Mouse (Mus musculus) midbrain, embryonic 13.5 days (tissue): ENCODE measurements around the gene P3h1. TPM values are rescaled to one million over a fixed set of nuclear protein-coding genes. Genes with fewer than 3 reads are reported as not detected.

Experiments used
- ATAC-seq: fragments of 200-750 bp; cut with Nextera tagmentation; 2 replicates; pipeline ENCODE4 v1.8.0; 2017; ENCODE audit warnings: mild to moderate bottlenecking, moderate TSS enrichment, moderate library complexity
- H3K27ac ChIP-seq: fragments of 300-500 bp; sonication (generic); 2 replicates; pipeline ENCODE4 v1.5.1; 2015; ENCODE audit warnings: inconsistent platforms, mild to moderate bottlenecking, moderate library complexity
- H3K27me3 ChIP-seq: fragments of 300-500 bp; sonication (generic); 2 replicates; pipeline ENCODE4 v1.6.1; 2015; ENCODE audit warnings: mild to moderate bottlenecking, inconsistent platforms
- H3K36me3 ChIP-seq: fragments of 300-500 bp; sonication (generic); 2 replicates; pipeline ENCODE4 v1.6.1; 2015; ENCODE audit warnings: mild to moderate bottlenecking, inconsistent platforms
- H3K4me1 ChIP-seq: fragments of 300-500 bp; sonication (generic); replicated peaks from 2 replicates; pipeline ENCODE4 v1.6.1; 2015; ENCODE audit warnings: inconsistent platforms
- H3K4me2 ChIP-seq: fragments of 300-500 bp; sonication (generic); replicated peaks from 2 replicates; pipeline ENCODE4 v1.6.1; 2015; ENCODE audit warnings: moderate library complexity, mild to moderate bottlenecking, inconsistent platforms
- H3K4me3 ChIP-seq: fragments of 300-500 bp; sonication (generic); replicated peaks from 2 replicates; pipeline ENCODE4 v1.5.1; 2015; ENCODE audit warnings: mild to moderate bottlenecking, inconsistent platforms
- H3K9ac ChIP-seq: fragments of 300-500 bp; sonication (generic); replicated peaks from 2 replicates; pipeline ENCODE4 v1.6.1; 2015; ENCODE audit warnings: mild to moderate bottlenecking, inconsistent platforms
- H3K9me3 ChIP-seq: fragments of 300-500 bp; sonication (generic); 2 replicates; pipeline ENCODE4 v1.6.1; 2016; ENCODE audit warnings: mild to moderate bottlenecking, inconsistent platforms
- WGBS: fragments of 180-500 bp; shearing (Covaris S2); methylation state at CpG from one replicate; pipeline ENCODE4 v1.1.7; 2015; 5-methylcytosine and 5-hydroxymethylcytosine counted together
- polyA plus RNA-seq: library from polyadenylated mRNA; unstranded; fragments of >200 nt; fragmentation: Nextera tagmentation; extraction: Ambion mirVana; gene quantifications from 2 replicates; pipeline ENCODE4 v1.2.1, GENCODE M21; 2015

The P3h1 gene
- polyA plus RNA-seq: 8.1 and 9.9 TPM in 2 replicates

DNA sequence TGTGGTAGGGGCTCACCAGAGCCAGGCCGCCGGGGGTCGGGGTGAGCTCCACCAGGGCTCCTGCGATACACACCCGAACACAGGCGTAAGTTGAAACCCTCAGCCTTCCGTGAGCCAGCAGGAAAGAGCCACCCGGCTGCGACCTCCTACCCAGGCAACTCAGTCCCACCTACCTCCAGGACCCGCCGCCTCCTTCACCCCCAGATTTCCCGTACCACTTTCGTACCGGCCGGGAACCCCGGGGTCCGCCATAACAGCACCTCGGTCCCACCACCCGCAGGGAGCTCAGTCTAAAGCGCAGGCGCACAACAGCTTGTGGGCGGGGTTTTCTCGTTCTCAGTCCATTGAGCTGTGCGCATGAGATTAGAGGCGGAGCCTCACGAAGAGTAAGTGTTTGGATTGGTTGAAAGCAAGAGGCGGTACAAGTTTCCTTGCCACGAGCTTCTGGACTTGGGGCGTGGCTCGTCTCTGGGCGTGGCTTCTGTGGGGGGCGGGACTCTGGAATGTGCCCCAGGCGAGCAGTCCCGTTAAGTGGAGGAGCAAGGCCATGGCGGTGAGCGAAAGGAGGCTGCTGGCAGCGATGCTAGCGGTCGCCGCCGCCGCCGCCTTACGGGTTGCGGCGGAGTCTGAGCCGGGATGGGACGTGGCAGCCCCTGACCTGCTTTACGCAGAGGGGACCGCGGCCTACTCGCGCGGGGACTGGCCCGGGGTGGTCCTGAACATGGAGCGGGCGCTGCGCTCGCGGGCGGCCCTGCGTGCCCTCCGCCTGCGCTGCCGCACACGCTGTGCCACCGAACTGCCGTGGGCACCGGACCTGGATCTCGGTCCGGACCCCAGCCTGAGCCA lies at the start of gene P3h1, which contains the start of gene AU022252:
TSS of gene P3h1 (plus strand) at position 506 of the 846 bp plus-strand sequence.
TSS of gene AU022252 (minus strand) at position 303 of the 846 bp plus-strand sequence.
- H3K9ac ChIP-seq: peak within 1 kb of the TSS; percentile 85
- peak within 1 kb of the TSS; percentile 81 for H3K4me3 ChIP-seq
- peak within 1 kb of the TSS; percentile 65 for H3K27ac ChIP-seq
- H3K4me2 ChIP-seq: peak within 1 kb of the TSS; percentile 92
- no peaks in the 10 kb centered on the region for H3K27me3 ChIP-seq
- peaks cover 24% of the 10 kb centered on the region for H3K36me3 ChIP-seq
- peak; percentile 93 for ATAC-seq
- peaks cover 19% of the 10 kb centered on the region for H3K4me1 ChIP-seq
- under 1% methylated on average over 71 of the region's 71 CpGs for WGBS
- no peaks in the 10 kb centered on the region for H3K9me3 ChIP-seq

DNA sequence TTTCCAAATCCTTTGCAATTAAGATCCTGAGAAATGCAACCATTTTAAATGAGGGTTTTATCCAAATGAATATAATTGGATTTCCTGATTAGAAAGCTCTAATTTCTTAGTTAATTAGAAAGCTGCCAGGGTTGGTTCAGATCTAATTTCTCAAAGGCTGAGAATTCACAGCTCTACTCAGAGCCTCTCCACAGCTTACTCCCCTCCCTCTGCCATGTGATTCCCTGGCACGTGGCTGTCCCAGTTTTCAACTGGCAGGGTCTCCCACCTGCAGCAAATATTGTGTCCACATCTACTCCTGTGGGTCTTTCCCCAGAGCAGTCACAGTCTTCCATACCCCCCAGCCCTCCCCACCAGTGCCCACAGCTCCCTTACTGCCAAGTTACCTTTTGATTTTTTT lies 49.2 kb upstream of the P3h1 start:
- H3K27me3 ChIP-seq: no peaks in the 10 kb centered on the region
- no peak overlapping the region for H3K27ac ChIP-seq
- no peaks in the 10 kb centered on the region for H3K4me1 ChIP-seq
- H3K9me3 ChIP-seq: no peaks in the 10 kb centered on the region
- WGBS: 32% methylated on average over 1 of the region's 1 CpGs
- H3K4me2 ChIP-seq: no peak overlapping the region
- no peak overlapping the region for H3K9ac ChIP-seq
- H3K36me3 ChIP-seq: no peaks in the 10 kb centered on the region
- no peak overlapping the region for H3K4me3 ChIP-seq
- no peak for ATAC-seq

DNA sequence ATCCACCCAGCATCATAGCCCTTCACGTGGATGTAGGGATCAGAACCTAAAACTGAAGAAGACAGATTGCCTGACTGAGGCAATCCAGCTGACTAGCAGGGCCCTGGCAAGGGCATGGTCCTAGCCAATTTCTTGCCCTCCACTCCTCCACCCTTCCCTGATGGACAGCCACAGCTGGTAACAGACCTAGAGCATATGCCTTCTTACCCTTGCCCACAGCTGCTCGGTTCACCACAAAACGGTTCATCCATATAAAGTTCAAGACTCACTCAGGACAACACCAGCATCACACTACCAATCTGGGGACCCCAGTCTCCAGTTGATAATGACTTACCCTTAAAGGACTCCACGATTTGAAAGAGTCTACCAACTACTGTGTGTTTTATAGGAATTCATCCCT lies 46.9 kb upstream of the P3h1 start:
- H3K4me3 ChIP-seq: no peak overlapping the region
- ATAC-seq: no peak
- H3K36me3 ChIP-seq: no peaks in the 10 kb centered on the region
- no peak overlapping the region for H3K9ac ChIP-seq
- no peaks in the 10 kb centered on the region for H3K27me3 ChIP-seq
- H3K4me2 ChIP-seq: no peak overlapping the region
- H3K4me1 ChIP-seq: no peaks in the 10 kb centered on the region
- WGBS: 83% methylated on average over 4 of the region's 4 CpGs
- no peaks in the 10 kb centered on the region for H3K9me3 ChIP-seq
- H3K27ac ChIP-seq: no peak overlapping the region

DNA sequence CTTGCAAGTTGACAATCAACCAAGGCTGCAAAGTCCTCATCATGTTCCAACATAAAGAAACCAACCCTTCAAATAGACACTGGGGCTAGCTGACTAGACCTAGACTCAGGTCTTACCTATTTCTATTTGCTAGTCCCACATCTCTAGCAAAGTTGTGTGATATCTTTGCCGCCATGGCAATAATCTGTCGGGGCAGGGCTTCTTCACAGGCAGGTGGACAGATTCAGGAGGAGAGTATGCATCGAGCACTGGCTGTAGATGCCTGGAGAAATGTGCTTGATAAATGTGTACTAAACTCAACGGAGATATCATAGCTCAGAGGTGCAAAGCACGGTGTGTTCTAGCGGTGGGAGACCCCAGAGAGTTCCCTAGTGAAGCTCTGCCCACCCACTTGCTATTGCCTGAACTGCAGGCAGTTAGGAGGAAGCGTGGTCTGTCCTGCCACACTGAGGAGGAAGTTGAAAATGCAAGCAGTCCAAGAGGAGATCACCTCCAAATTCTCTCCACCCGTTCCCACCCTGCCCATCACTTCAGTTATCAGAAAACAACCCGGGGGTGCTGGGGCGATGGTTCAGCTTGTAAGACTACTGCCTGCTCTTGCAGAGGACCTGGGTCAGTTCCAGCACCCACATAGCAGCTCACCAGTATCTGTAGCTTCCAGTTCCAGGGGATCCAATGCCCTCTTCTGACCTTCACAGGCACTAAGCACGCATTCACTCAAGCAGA lies 44.5 kb upstream of the P3h1 start:
- Histone ChIP-seq H3K4me3 (no peak overlapping the region), H3K36me3 (no peaks in the 10 kb centered on the region), H3K27ac (no peak overlapping the region), H3K27me3 (no peaks in the 10 kb centered on the region), H3K4me2 (no peak overlapping the region), H3K4me1 (no peaks in the 10 kb centered on the region), H3K9ac (no peak overlapping the region), H3K9me3 (no peaks in the 10 kb centered on the region)
- 62% methylated on average over 11 of the region's 11 CpGs for WGBS
- no peak for ATAC-seq

DNA sequence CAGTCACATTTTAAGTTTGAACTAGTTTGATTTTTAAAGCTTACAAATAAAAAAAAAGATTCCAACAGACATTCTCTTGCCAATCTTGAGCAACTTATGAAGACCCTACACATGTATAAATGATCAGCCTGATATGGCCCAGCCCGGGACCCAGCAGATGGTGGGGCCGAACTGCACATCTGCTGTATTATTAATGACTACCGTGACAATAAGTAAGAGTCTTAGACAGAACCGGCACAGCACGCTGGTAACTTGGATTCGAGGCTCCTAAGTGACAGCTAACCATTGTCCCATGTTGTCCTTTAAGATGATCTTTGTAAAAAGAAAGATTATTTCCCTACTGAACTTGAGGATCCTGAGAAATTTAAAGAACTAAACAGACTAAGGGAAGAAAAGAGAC lies 43.3 kb upstream of the P3h1 start:
- no peaks in the 10 kb centered on the region for H3K9me3 ChIP-seq
- no peaks in the 10 kb centered on the region for H3K27me3 ChIP-seq
- no peaks in the 10 kb centered on the region for H3K4me1 ChIP-seq
- no peak overlapping the region for H3K4me2 ChIP-seq
- no peak overlapping the region for H3K9ac ChIP-seq
- no peak overlapping the region for H3K27ac ChIP-seq
- no peak overlapping the region for H3K4me3 ChIP-seq
- H3K36me3 ChIP-seq: no peaks in the 10 kb centered on the region
- WGBS: 46% methylated on average over 6 of the region's 6 CpGs
- ATAC-seq: no peak

DNA sequence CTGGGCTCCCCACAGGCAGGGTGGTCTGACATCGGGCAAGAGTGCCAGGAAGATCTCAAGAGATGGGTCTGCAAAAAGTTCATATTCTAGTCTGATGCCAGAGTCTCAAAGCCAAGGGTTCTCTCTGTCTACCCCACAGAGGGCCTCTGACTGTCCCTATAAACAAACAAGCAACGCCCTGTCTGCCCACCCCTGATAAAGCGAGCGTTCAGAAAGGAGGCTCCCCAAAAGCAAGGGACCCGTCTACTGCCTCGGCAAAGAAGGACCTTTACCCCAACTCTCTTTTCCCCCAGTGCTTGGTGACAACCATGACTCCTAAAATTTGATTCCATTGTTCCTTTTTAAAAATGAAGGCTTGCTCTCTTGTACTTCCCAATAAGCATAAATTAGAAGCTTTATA lies 42.9 kb upstream of the P3h1 start, which contains the start of gene Ermap:
TSS of gene Ermap (minus strand) at position 148 of the 400 bp plus-strand sequence.
- H3K27ac ChIP-seq: no peak within 1 kb of the TSS
- 68% methylated on average over 6 of the region's 6 CpGs for WGBS

DNA sequence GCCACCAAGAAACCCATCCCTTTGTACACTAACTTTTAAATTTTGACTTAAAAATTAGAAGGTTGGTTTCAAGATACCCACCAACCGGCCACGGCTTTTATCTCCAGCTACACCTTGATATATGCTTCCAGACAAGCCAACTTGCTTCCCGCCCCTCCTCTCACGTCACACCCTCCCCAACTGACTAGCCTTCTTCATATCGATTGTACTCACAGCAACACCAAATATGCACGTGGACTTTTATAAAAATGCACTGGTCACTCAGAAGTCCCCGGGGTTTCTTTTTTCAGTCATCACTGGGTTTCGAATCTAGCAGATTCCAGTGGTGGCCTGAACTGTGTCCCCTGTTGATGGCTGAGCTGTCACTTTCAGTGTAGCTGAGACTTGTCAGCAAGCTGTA lies 42.1 kb upstream of the P3h1 start:
- H3K36me3 ChIP-seq: no peaks in the 10 kb centered on the region
- 87% methylated on average over 8 of the region's 8 CpGs for WGBS
- peaks cover under 1% of the 10 kb centered on the region; the same call in 1 of the 2 replicates for H3K4me1 ChIP-seq

More for the DNA sequence above, 42.9 kb upstream of the P3h1 start, which contains the start of gene Ermap:
- Histone ChIP-seq H3K27me3 (no peaks in the 10 kb centered on the region), H3K4me2 (no peak within 1 kb of the TSS), H3K4me3 (no peak within 1 kb of the TSS), H3K9ac (no peak within 1 kb of the TSS), H3K9me3 (no peaks in the 10 kb centered on the region), H3K36me3 (no peaks in the 10 kb centered on the region), H3K4me1 (no peaks in the 10 kb centered on the region)
- ATAC-seq: no peak

DNA sequence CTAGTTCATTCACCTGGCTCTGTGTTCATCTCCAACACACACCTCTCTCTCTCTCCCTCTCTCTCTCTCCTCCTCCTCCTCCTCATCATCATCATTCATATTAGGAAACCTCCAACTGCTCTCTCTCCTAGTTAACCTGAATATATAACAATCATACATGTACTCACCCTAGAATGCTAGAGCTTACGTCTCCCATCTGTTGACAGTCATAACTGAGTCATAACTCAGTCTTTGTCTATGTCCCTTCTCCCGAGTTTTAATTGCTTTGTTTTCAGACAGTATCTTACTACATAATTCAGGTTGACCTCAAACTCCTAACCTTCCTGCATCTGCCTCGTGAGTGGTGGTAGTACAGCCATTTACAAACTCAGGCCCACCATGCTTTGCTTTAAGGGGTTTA lies 41.4 kb upstream of the P3h1 start:
- peaks cover 7% of the 10 kb centered on the region for H3K4me1 ChIP-seq
- WGBS: 81% methylated on average over 3 of the region's 3 CpGs

More for the DNA sequence above, 42.1 kb upstream of the P3h1 start:
- Histone ChIP-seq H3K9me3 (no peaks in the 10 kb centered on the region), H3K4me2 (no peak overlapping the region), H3K27ac (no peak overlapping the region), H3K4me3 (no peak overlapping the region), H3K9ac (no peak overlapping the region), H3K27me3 (no peaks in the 10 kb centered on the region)
- no peak for ATAC-seq

DNA sequence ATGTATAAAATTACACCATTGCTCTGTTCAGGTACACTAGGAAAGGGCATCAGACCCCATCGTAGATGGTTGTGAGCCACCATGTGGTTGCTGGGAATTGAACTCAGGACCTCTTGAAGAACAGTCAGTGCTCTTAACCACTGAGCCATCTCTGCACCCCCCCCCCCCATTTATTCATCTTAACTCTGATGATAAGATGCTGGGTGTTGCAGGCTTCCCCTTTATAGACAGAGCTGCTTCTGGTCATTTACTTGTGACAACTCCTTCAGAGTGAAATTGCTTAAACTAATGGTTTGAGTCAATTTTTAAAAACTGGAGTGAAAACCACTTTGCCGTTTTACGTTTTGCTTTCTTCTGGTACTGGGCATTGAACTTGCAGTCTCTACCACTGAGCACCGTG lies 40.0 kb upstream of the P3h1 start:
- Histone ChIP-seq H3K27me3 (no peaks in the 10 kb centered on the region), H3K36me3 (no peaks in the 10 kb centered on the region), H3K9ac (no peak overlapping the region), H3K9me3 (no peaks in the 10 kb centered on the region), H3K4me3 (no peak overlapping the region), H3K27ac (no peak overlapping the region), H3K4me2 (no peak overlapping the region), H3K4me1 (peaks cover 22% of the 10 kb centered on the region)
- no peak for ATAC-seq
- 91% methylated on average over 4 of the region's 4 CpGs for WGBS

More for the DNA sequence above, 41.4 kb upstream of the P3h1 start:
- Histone ChIP-seq H3K9ac (no peak overlapping the region), H3K4me2 (no peak overlapping the region), H3K27ac (no peak overlapping the region), H3K4me3 (no peak overlapping the region), H3K36me3 (no peaks in the 10 kb centered on the region), H3K27me3 (no peaks in the 10 kb centered on the region), H3K9me3 (no peaks in the 10 kb centered on the region)
- no peak for ATAC-seq

DNA sequence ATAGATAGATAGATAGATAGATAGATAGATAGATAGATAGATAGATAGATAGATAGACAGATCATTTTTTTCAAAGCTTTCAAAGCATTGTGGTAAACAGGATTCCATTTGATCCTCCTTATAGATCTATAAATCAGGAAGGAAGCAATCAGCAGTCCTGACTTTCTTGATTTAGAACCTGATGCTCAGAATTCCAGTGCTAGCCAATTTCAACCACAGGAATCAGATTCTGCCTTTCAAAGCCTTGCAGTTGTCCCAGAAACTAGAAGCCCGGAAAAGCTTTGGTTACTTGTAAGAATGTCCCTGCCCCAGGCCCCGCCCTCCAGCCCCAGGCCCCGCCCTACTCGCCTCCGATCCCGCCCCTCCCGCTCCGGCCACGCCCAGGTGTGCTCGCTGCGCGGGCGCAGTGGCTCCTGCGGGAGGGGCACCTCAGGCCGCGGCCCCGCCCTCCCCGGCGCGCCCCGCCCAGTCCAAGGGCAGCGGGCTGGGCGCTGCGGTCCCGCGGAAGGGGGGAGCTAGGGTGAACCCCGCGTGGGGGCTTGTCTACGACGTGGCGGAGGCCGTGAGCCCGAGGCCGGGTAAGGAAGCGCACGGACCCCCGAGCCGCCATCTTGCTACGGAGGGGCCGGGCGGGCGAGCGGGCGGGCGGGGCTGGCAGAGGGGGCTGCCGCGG lies 37.7 kb upstream of the P3h1 start, which contains the start of gene Svbp:
TSS of gene Svbp (plus strand) at position 398 of the 673 bp plus-strand sequence.
- whole genome bisulfite sequencing: under 1% methylated on average over 30 of the region's 47 CpGs
- Histone ChIP-seq H3K4me1 (peaks cover 33% of the 10 kb centered on the region), H3K9ac (peak within 1 kb of the TSS; percentile 85), H3K4me3 (peak within 1 kb of the TSS; percentile 80), H3K4me2 (peak within 1 kb of the TSS; percentile 77), H3K9me3 (no peaks in the 10 kb centered on the region), H3K27me3 (no peaks in the 10 kb centered on the region), H3K36me3 (no peaks in the 10 kb centered on the region; the same call in none of the 2 replicates), H3K27ac (peak within 1 kb of the TSS; percentile 82)
- peak; percentile 91 for ATAC-seq

DNA sequence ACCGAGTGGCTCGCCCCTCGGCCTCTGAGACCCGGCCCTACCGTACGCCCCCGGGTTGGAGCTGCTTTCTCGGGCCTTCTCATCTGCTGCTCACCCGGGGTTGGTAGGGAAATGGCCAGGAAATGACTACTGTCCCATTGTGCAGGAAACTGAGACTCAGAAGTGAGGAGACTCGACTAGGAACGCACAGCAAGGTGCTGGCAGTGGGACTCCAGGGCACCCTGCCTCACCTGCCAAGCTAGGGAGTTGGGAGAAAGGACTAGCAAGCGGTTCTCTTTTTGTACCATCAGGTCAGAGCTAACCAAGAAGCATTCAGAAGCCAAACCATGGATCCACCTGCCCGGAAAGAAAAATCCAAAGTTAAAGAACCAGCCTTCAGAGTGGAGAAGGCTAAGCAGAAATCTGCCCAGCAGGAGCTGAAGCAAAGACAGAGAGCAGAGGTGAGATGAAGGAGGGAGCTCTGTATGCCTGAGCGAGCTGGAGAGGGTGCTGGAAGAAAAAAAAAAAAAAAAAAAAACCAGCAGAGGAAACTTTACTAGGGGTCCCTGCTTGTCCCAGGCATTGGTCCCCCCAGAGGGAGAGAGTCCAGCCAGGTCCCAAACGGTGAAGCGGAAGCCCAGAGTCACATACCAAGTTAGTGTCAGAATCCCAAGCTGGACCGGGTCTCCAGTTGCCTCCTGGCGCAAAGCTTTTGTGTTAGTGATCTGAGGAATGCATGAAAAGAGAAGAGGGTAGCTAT lies 37.0 kb upstream of the P3h1 start:
- 5% methylated on average over 18 of the region's 18 CpGs for WGBS
- no peaks in the 10 kb centered on the region for H3K9me3 ChIP-seq
- H3K4me2 ChIP-seq: peak overlapping the region; percentile 77
- H3K9ac ChIP-seq: peak overlapping the region; percentile 85
- peak overlapping the region; percentile 80 for H3K4me3 ChIP-seq
- peaks cover 4% of the 10 kb centered on the region for H3K36me3 ChIP-seq
- no peaks in the 10 kb centered on the region for H3K27me3 ChIP-seq
- peak overlapping the region; percentile 82 for H3K27ac ChIP-seq
- peak; percentile 38 for ATAC-seq
- peaks cover 33% of the 10 kb centered on the region for H3K4me1 ChIP-seq
